Mouse (Mus musculus): Measurements from ENCODE around the gene Gstm2. TPM values are rescaled to one million over a fixed set of nuclear protein-coding genes. Genes with fewer than 3 reads are reported as not detected.
A peak's percentile ranks its signal among the peaks of the same experiment; 100 is the strongest.
"Not testable (repeated sequence)": the region's sequence is repeated elsewhere in the genome, so short reads cannot be mapped to it uniquely, and the experiment has no call there.

The Gstm2 gene
- polyA plus RNA-seq (2012; ENCODE audit: insufficient read depth, insufficient read length, missing spikeins): 4.5 and 4.7 TPM in 2 replicates

DNA sequence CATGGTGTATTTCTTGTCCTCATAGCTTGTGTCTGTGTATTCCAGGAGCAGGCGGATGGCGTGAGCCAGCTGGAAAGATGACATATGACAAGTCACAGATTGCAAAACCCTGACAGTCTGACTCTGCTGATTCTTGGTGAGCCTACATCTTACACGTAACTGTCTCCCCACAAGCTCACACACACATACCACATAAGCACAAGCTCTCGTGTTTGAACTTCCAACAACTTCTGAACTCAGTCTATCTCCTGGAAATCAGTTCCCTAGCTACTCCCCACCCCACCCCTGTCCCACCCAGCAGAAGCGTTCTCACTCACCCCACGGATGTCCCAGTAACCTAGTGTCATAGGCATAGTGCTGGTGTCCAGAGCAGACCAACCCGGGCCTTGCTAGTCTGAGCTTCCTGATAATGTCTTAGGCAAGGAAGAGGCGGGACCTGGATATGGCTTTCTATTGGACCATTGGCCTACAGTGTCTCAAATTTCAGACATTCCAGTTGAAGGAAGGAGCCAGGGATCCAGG, at the start of gene Gstm2:
Gene Gstm2, minus strand, starts transcription at position 413 of the 522 bp plus-strand sequence.
- no peak within 1 kb of the TSS for H3K27ac ChIP-seq (ENCODE audit: insufficient read depth, low read depth, low read length)
- peaks cover 9% of the 10 kb centered on the region for H3K4me1 ChIP-seq (ENCODE audit: control insufficient read depth, insufficient read depth, low read length)
- H3K4me3 ChIP-seq (ENCODE audit: insufficient read depth, low read length): no peak within 1 kb of the TSS
- TF ChIP-seq POLR2A (IDR thresholded peaks at IDR 0.05; ENCODE audit: borderline replicate concordance, low read depth, low read length) (no peak), CTCF (IDR thresholded peaks at IDR 0.05; ENCODE audit: low read depth, low read length) (no peak)

DNA sequence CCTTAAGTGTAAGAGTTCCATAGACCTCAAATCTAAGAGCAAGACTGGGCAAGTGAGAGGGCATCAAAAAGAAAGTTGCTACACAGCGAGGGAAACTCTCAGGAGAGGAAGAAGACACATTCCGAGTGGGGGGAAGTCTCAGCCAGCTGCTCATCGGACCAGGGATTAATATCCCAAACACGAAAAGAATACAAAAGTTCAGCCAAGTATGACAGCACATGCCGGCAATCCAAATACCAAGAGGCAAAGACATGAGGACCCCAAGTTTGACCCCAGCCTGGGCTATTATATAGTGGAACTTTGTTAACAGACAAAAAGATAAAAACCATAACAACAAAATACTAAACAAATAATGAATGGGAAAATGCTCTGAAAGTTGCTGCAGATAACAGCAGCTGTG, 46.9 kb upstream of the Gstm2 start:
- Histone ChIP-seq H3K4me3 (ENCODE audit: insufficient read depth, low read length) (no peak overlapping the region), H3K4me1 (ENCODE audit: control insufficient read depth, insufficient read depth, low read length) (no peaks in the 10 kb centered on the region), H3K27ac (ENCODE audit: insufficient read depth, low read depth, low read length) (no peak overlapping the region)
- TF ChIP-seq CTCF (IDR thresholded peaks at IDR 0.05; ENCODE audit: low read depth, low read length) (no peak), POLR2A (IDR thresholded peaks at IDR 0.05; ENCODE audit: borderline replicate concordance, low read depth, low read length) (no peak)

DNA sequence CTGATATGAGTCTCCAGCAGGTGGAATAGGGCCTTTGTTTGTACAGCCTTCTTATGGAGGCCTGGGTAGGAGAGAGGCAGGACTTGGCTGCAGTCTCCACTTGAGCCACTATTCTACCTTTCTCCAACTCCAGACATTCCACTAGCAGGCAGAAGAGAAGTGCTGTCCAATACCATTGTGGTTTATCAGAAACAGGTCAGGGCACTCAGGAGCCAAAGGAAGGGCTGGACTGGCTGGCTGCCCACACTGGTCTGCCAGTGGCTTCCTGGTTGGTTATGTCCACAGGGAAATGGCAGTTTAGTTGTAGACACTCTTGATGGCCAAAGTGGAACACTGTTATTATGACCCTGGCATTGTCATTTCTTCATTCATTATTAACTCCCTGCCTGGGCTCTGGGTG, 45.9 kb upstream of the Gstm2 start:
- no peak overlapping the region for H3K4me3 ChIP-seq (ENCODE audit: insufficient read depth, low read length)
- H3K27ac ChIP-seq (ENCODE audit: insufficient read depth, low read depth, low read length): no peak overlapping the region
- no peaks in the 10 kb centered on the region for H3K4me1 ChIP-seq (ENCODE audit: control insufficient read depth, insufficient read depth, low read length)
- no peak for TF ChIP-seq CTCF (IDR thresholded peaks at IDR 0.05; ENCODE audit: low read depth, low read length)
- TF ChIP-seq POLR2A (IDR thresholded peaks at IDR 0.05; ENCODE audit: borderline replicate concordance, low read depth, low read length): no peak

DNA sequence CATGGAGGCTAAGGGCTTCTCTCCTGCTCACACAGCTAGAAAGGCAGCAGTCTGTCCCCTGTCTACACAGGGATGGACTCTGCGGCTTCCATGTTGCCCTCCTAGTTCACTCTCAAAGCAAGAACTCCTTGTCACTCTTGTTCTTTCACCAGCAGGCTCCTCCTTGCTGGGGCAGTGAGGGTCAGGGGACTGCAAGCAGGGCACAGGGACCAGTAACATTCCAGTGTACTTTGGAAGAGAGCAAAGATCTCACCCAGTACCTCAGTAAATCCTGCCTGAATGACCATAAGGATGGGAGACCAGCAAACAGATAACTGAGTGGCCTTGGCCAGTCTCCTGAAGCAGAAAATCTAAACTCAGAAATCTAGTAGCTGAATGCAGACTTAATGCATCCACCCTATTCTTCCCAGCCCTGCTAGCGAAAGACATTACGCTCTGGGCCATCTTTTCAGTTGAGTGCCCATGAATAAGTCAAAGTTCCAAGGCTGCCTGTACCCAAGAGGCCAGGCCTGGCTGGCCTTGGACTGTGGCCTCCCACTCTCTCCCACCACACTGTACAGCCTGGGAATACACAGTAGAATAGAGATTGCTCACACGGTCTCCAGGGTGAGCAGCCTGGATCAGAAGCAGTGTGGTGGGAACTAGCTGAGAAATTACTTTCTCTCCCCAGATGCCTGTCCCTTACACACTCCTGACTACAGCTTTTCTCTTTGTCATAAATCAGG, 42.5 kb upstream of the Gstm2 start:
- Histone ChIP-seq H3K4me1 (ENCODE audit: control insufficient read depth, insufficient read depth, low read length) (no peaks in the 10 kb centered on the region), H3K27ac (ENCODE audit: insufficient read depth, low read depth, low read length) (no peak overlapping the region), H3K4me3 (ENCODE audit: insufficient read depth, low read length) (no peak overlapping the region)
- TF ChIP-seq CTCF (IDR thresholded peaks at IDR 0.05; ENCODE audit: low read depth, low read length) (no peak), POLR2A (IDR thresholded peaks at IDR 0.05; ENCODE audit: borderline replicate concordance, low read depth, low read length) (no peak)

DNA sequence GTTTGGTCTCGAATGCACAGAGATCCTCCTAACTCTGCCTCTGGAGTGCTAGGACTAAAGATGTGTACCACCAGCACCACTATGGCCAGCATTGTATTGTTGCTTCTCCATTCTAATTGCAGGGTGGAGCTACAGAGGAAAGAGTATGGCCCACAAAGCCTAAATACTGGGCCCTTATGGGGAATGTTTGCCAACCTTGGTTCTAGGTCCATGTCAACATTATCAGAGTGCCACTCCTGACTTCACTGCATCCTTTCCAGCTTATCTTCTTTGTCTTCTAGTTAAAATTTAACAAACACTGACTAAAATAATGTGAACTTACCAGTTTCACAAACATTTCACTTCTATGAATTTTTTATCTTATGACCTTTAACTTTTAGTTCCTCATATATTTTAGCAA, 40.3 kb upstream of the Gstm2 start:
- TF ChIP-seq POLR2A (IDR thresholded peaks at IDR 0.05; ENCODE audit: borderline replicate concordance, low read depth, low read length) (no peak), CTCF (IDR thresholded peaks at IDR 0.05; ENCODE audit: low read depth, low read length) (no peak)
- H3K4me1 ChIP-seq (ENCODE audit: control insufficient read depth, insufficient read depth, low read length): no peaks in the 10 kb centered on the region
- H3K27ac ChIP-seq (ENCODE audit: insufficient read depth, low read depth, low read length): no peak overlapping the region
- H3K4me3 ChIP-seq (ENCODE audit: insufficient read depth, low read length): no peak overlapping the region

DNA sequence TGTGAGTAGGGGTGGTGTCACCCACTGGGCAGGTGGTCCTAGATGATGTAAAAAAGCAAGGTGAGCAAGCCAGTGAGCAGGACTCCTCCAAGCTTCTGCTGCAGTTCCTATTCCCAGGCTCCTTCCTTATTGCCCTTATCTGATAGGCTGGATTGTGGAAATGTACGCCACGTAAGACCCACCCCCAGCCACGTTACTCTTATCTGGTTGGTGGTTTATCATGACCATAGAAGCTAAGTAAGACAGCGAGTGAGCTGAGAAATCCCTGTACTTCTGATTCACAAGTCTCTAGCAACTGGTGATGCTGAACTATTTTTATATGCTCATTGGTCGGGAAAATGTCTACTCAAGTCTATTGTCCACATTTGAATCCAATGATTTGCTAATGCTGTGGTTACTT, 39.8 kb upstream of the Gstm2 start:
- Histone ChIP-seq H3K4me3 (ENCODE audit: insufficient read depth, low read length) (no peak overlapping the region), H3K27ac (ENCODE audit: insufficient read depth, low read depth, low read length) (no peak overlapping the region), H3K4me1 (ENCODE audit: control insufficient read depth, insufficient read depth, low read length) (no peaks in the 10 kb centered on the region)
- TF ChIP-seq POLR2A (IDR thresholded peaks at IDR 0.05; ENCODE audit: borderline replicate concordance, low read depth, low read length): no peak
- TF ChIP-seq CTCF (IDR thresholded peaks at IDR 0.05; ENCODE audit: low read depth, low read length): no peak

DNA sequence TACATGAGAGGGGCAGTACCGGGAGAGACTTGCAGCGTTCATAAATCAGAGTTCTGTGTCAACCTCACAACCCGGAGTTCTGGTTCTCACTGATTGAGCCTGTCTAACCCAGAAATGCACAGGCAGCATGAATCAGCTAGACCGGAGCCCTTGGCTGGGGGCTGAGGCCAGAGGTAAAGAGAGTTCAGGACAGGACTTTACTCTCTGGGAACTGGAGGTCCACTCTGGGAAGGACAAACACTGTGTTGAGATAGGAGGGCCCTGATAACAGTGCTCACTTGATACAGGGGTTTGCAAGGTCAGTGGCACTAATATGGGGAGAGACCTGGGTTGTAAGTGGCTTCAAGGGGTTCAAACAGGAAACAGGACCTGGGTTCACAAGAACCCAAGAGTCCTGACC, 39.1 kb upstream of the Gstm2 start:
- H3K27ac ChIP-seq (ENCODE audit: insufficient read depth, low read depth, low read length): no peak overlapping the region
- H3K4me3 ChIP-seq (ENCODE audit: insufficient read depth, low read length): no peak overlapping the region
- TF ChIP-seq CTCF (IDR thresholded peaks at IDR 0.05; ENCODE audit: low read depth, low read length) (no peak), POLR2A (IDR thresholded peaks at IDR 0.05; ENCODE audit: borderline replicate concordance, low read depth, low read length) (no peak)
- no peaks in the 10 kb centered on the region for H3K4me1 ChIP-seq (ENCODE audit: control insufficient read depth, insufficient read depth, low read length)

DNA sequence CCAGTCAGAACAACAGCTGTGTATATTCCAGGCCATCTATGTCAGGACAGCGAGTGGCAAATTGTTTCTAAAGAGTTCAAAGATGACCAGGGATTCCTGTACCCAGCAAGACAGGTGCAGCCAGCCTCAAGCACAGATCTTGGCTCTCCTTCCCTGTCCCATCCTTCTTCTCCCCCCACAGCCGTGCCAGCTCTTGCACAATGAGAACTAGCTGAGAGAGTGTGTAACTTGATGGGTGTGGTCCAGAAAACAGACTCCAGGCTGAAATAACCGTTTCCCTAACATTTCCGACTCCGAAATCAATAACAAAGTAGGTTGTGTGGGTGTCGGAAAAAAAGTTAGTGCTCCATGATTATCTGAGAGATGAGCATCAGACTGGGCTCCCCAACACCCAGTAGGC, 36.4 kb upstream of the Gstm2 start:
- no peak overlapping the region for H3K4me3 ChIP-seq (ENCODE audit: insufficient read depth, low read length)
- TF ChIP-seq POLR2A (IDR thresholded peaks at IDR 0.05; ENCODE audit: borderline replicate concordance, low read depth, low read length) (no peak), CTCF (IDR thresholded peaks at IDR 0.05; ENCODE audit: low read depth, low read length) (no peak)
- peaks cover 11% of the 10 kb centered on the region for H3K4me1 ChIP-seq (ENCODE audit: control insufficient read depth, insufficient read depth, low read length)
- no peak overlapping the region for H3K27ac ChIP-seq (ENCODE audit: insufficient read depth, low read depth, low read length)

DNA sequence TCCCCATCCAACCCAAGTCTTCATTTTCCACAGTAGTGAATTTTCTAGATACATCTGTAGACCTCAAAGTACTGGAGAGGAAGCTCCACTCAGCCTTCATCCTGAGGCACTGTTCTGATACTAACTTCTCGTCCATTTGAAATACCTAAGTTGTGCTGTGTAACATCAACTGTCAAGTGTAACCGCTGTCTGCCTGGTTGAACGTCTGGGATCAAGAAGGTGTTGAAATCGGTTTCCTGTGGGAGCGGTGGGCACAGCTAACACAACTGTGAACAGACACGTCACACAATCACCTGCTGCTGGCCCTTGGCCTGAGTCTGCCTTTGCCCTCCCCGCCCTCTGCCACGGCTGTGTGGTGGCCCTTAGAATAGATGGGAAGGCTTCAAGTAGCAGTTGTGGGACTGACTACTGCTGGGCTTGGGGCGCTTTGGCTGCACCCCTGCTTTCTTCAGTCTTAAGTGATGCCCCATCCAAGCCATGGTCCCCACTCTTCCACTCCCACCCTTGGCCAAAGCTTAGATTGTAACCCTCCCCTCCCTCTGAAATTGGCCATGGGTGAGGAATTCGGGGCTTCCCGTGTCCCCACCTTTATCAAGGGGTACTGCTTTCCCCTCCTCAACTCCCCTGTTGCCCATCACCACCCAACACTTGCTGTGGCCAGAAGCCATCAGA, 34.2 kb upstream of the Gstm2 start:
- H3K27ac ChIP-seq (ENCODE audit: insufficient read depth, low read depth, low read length): not testable (repeated sequence)

DNA sequence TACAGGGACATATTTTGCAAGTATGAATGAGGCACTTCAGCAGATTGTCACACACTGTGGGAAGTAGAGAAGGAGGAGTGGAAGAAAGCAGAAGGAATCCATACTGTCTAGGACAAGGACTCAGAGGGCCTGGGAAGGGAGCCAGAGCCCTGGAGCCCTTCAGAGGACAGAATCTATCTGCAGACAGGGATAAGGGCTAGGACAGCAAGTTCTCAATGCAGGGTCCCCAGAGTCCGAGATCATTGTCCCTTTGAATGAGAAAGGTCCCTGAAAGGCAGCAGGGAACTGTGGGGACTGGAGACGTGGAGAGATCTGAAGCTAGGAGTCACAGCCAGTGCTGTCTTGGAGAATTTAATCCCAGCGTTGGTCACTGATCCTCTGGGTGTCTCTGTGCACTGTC, 33.0 kb upstream of the Gstm2 start:
- not testable (repeated sequence) for H3K4me3 ChIP-seq (ENCODE audit: insufficient read depth, low read length)
- H3K27ac ChIP-seq (ENCODE audit: insufficient read depth, low read depth, low read length): peak overlapping the region; percentile 92
- peaks cover 20% of the 10 kb centered on the region for H3K4me1 ChIP-seq (ENCODE audit: control insufficient read depth, insufficient read depth, low read length)

More for the DNA sequence above, 34.2 kb upstream of the Gstm2 start:
- peaks cover 13% of the 10 kb centered on the region for H3K4me1 ChIP-seq (ENCODE audit: control insufficient read depth, insufficient read depth, low read length)
- not testable (repeated sequence) for H3K4me3 ChIP-seq (ENCODE audit: insufficient read depth, low read length)
